Mouse (Mus musculus): ENCODE results near the gene Eif1b.

DNA sequence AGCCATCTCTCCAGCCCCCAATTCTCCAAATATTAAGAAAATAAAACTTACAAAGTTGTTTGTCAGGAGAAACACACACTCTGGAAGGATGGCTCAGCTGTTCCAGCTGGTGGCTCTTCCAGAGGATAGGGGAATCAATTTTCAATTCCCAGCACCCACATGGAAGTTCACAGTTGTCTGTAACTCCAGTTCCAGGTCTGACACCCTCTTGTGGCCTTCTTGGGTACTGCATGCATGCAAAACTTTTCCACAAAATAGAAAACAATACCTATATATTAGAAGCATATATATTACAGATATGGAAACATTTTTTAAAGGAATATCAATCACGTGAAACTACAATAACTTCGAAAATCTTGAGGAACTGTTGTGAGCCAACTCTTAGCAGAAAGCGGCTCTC is 19.7 kb downstream of the Eif1b start:
- TF ChIP-seq POLR2A (IDR thresholded peaks at IDR 0.05; ENCODE audit: borderline replicate concordance, low read depth, low read length) (no peak), CTCF (IDR thresholded peaks at IDR 0.05; ENCODE audit: low read depth, low read length) (no peak; the same call in 1 of the 2 replicates)

Data from bone marrow macrophage, adult 2 months (primary cell).